Mouse (Mus musculus) WW6 (cell line): ENCODE results near the gene Btbd35f11.
"Not testable (repeated sequence)": the region's sequence is repeated elsewhere in the genome, so short reads cannot be mapped to it uniquely, and the experiment has no call there.

Experiments used
- DNase-seq: peaks from one replicate; pipeline ENCODE4 v3.0.0-alpha.2; 2013; ENCODE audit warnings: low read depth, low spot score

Gene Btbd35f11

GRCm38 (mm10) chrX:3443590-3443989 lies at the start of gene Btbd35f11:
Gene Btbd35f11, minus strand, starts transcription at chrX:3443690.
- DNase-seq: not testable (repeated sequence)

GRCm38 (mm10) chrX:3409946-3410345 lies 33.5 kb downstream of the Btbd35f11 start:
- not testable (repeated sequence) for DNase-seq
